Mouse (Mus musculus) hindbrain, embryonic 15.5 days (tissue): Measurements from ENCODE around the gene Tgfbr3. TPM values are rescaled to one million over a fixed set of nuclear protein-coding genes. Genes with fewer than 3 reads are reported as not detected.

Experiments
- ATAC-seq: fragments of 200-750 bp; cut with Nextera tagmentation; 2 replicates; pipeline ENCODE4 v1.8.0; 2017; ENCODE audit warnings: low read depth, moderate number of reproducible peaks, moderate TSS enrichment; ENCODE audit not compliant: low FRiP score
- H3K27ac ChIP-seq: fragments of 300-500 bp; sonication (generic); replicated peaks from 2 replicates; pipeline ENCODE4 v1.5.1; 2015; ENCODE audit warnings: mild to moderate bottlenecking, inconsistent platforms
- H3K27me3 ChIP-seq: fragments of 300-500 bp; sonication (generic); 2 replicates; pipeline ENCODE4 v1.6.1; 2015; ENCODE audit warnings: control low read depth, inconsistent platforms
- H3K36me3 ChIP-seq: fragments of 300-500 bp; sonication (generic); 2 replicates; pipeline ENCODE4 v1.6.1; 2015; ENCODE audit warnings: control low read depth, inconsistent platforms
- H3K4me1 ChIP-seq: fragments of 300-500 bp; sonication (generic); replicated peaks from 2 replicates; pipeline ENCODE4 v1.6.1; 2015; ENCODE audit warnings: control low read depth, inconsistent platforms
- H3K4me2 ChIP-seq: fragments of 300-500 bp; sonication (generic); 2 replicates; pipeline ENCODE4 v1.6.1; 2015; ENCODE audit warnings: moderate library complexity, mild to moderate bottlenecking, inconsistent platforms
- H3K4me3 ChIP-seq: fragments of 300-500 bp; sonication (generic); 2 replicates; pipeline ENCODE4 v1.5.1; 2015; ENCODE audit warnings: mild to moderate bottlenecking, inconsistent platforms
- H3K9ac ChIP-seq: fragments of 300-500 bp; sonication (generic); 2 replicates; pipeline ENCODE4 v1.6.1; 2015; ENCODE audit warnings: inconsistent platforms
- H3K9me3 ChIP-seq: fragments of 300-500 bp; sonication (generic); 2 replicates; pipeline ENCODE4 v1.6.1; 2016; ENCODE audit warnings: control low read depth, inconsistent platforms
- WGBS: fragments of 180-500 bp; shearing (Covaris S2); methylation state at CpG from one replicate; pipeline ENCODE4 v1.1.7; 2015; 5-methylcytosine and 5-hydroxymethylcytosine counted together
- polyA plus RNA-seq: library from polyadenylated mRNA; unstranded; fragments of >200 nt; fragmentation: Nextera tagmentation; extraction: Ambion mirVana; gene quantifications from 2 replicates; pipeline ENCODE4 v1.2.1, GENCODE M21; 2015

The Tgfbr3 gene
- polyA plus RNA-seq, 1 experiment from 2014 or later, result 6.0 TPM

- no peaks in the 10 kb centered on the region for H3K36me3 ChIP-seq
- no peak overlapping the region for H3K9ac ChIP-seq
- peaks cover 10% of the 10 kb centered on the region for H3K4me1 ChIP-seq
- ATAC-seq, result peak; percentile 79; the same call in 1 of the 2 replicates
- peak overlapping the region; percentile 29 for H3K4me2 ChIP-seq
- H3K9me3 ChIP-seq, result no peaks in the 10 kb centered on the region
- WGBS, result 25% methylated on average over 12 of the region's 12 CpGs
- H3K4me3 ChIP-seq, result no peak overlapping the region
- H3K27ac ChIP-seq, result peak overlapping the region; percentile 34; the same call in 1 of the 2 replicates
- H3K27me3 ChIP-seq, result no peaks in the 10 kb centered on the region
These were observed 201.3 kb downstream of the Tgfbr3 start for GRCm38 (mm10) chr5:107087829-107088808.

GRCm38 (mm10) chr5:107087291-107087690, 202.1 kb downstream of the Tgfbr3 start:
- Histone ChIP-seq H3K9ac (no peak overlapping the region), H3K9me3 (no peaks in the 10 kb centered on the region), H3K27me3 (no peaks in the 10 kb centered on the region), H3K36me3 (no peaks in the 10 kb centered on the region), H3K4me3 (no peak overlapping the region), H3K4me2 (no peak overlapping the region), H3K4me1 (peaks cover 10% of the 10 kb centered on the region), H3K27ac (no peak overlapping the region)
- no peak for ATAC-seq
- 76% methylated on average over 2 of the region's 2 CpGs for WGBS

- no peak for ATAC-seq
- Histone ChIP-seq H3K9ac (no peak overlapping the region), H3K27me3 (no peaks in the 10 kb centered on the region), H3K9me3 (no peaks in the 10 kb centered on the region), H3K36me3 (no peaks in the 10 kb centered on the region), H3K4me2 (no peak overlapping the region), H3K27ac (no peak overlapping the region), H3K4me3 (no peak overlapping the region), H3K4me1 (peaks cover 10% of the 10 kb centered on the region)
- WGBS, result 87% methylated on average over 5 of the region's 5 CpGs
These were observed 203.3 kb downstream of the Tgfbr3 start for GRCm38 (mm10) chr5:107086166-107086565.

- Histone ChIP-seq H3K9ac (no peak overlapping the region), H3K4me3 (no peak overlapping the region), H3K9me3 (no peaks in the 10 kb centered on the region), H3K4me1 (peaks cover 12% of the 10 kb centered on the region), H3K36me3 (no peaks in the 10 kb centered on the region), H3K27me3 (no peaks in the 10 kb centered on the region), H3K27ac (no peak overlapping the region), H3K4me2 (no peak overlapping the region)
- no peak for ATAC-seq
- WGBS, result 95% methylated on average over 4 of the region's 4 CpGs
These were observed 205.0 kb downstream of the Tgfbr3 start for GRCm38 (mm10) chr5:107084431-107084830.

- H3K4me2 ChIP-seq, result no peak overlapping the region
- H3K4me3 ChIP-seq, result no peak overlapping the region
- no peak overlapping the region for H3K27ac ChIP-seq
- no peak overlapping the region for H3K9ac ChIP-seq
- no peaks in the 10 kb centered on the region for H3K36me3 ChIP-seq
- no peaks in the 10 kb centered on the region for H3K27me3 ChIP-seq
- ATAC-seq, result no peak
- peaks cover 7% of the 10 kb centered on the region for H3K4me1 ChIP-seq
- no peaks in the 10 kb centered on the region for H3K9me3 ChIP-seq
- WGBS, result 62% methylated on average over 3 of the region's 3 CpGs
These were observed 207.4 kb downstream of the Tgfbr3 start for GRCm38 (mm10) chr5:107082011-107082410.

- Histone ChIP-seq H3K4me3 (no peak overlapping the region), H3K9me3 (no peaks in the 10 kb centered on the region), H3K4me1 (peaks cover 7% of the 10 kb centered on the region), H3K9ac (no peak overlapping the region), H3K36me3 (no peaks in the 10 kb centered on the region), H3K4me2 (no peak overlapping the region), H3K27me3 (no peaks in the 10 kb centered on the region), H3K27ac (no peak overlapping the region)
- ATAC-seq, result no peak
- WGBS, result 64% methylated on average over 12 of the region's 12 CpGs
These were observed 208.3 kb downstream of the Tgfbr3 start for GRCm38 (mm10) chr5:107080986-107081624.

- no peak overlapping the region for H3K4me2 ChIP-seq
- no peak for ATAC-seq
- no peak overlapping the region for H3K9ac ChIP-seq
- H3K27ac ChIP-seq, result no peak overlapping the region
- H3K4me3 ChIP-seq, result no peak overlapping the region
- 55% methylated on average over 8 of the region's 8 CpGs for WGBS
- H3K36me3 ChIP-seq, result no peaks in the 10 kb centered on the region
- no peaks in the 10 kb centered on the region for H3K9me3 ChIP-seq
- peaks cover 7% of the 10 kb centered on the region for H3K4me1 ChIP-seq
- H3K27me3 ChIP-seq, result no peaks in the 10 kb centered on the region
These were observed 209.5 kb downstream of the Tgfbr3 start for GRCm38 (mm10) chr5:107079920-107080319.

GRCm38 (mm10) chr5:107079146-107079638, 210.2 kb downstream of the Tgfbr3 start:
- peak; percentile 38; the same call in 1 of the 2 replicates for ATAC-seq
- Histone ChIP-seq H3K9me3 (no peaks in the 10 kb centered on the region), H3K36me3 (no peaks in the 10 kb centered on the region), H3K27ac (no peak overlapping the region), H3K4me2 (no peak overlapping the region), H3K27me3 (no peaks in the 10 kb centered on the region), H3K4me3 (no peak overlapping the region), H3K4me1 (peaks cover 7% of the 10 kb centered on the region), H3K9ac (no peak overlapping the region)
- 27% methylated on average over 11 of the region's 11 CpGs for WGBS

GRCm38 (mm10) chr5:107078361-107078760, 211.1 kb downstream of the Tgfbr3 start:
- Histone ChIP-seq H3K9me3 (no peaks in the 10 kb centered on the region), H3K27me3 (no peaks in the 10 kb centered on the region), H3K4me3 (no peak overlapping the region), H3K36me3 (no peaks in the 10 kb centered on the region), H3K27ac (no peak overlapping the region), H3K9ac (no peak overlapping the region), H3K4me1 (peaks cover 7% of the 10 kb centered on the region), H3K4me2 (no peak overlapping the region)
- WGBS, result 100% methylated on average over 3 of the region's 3 CpGs
- no peak for ATAC-seq

- no peak overlapping the region for H3K4me3 ChIP-seq
- no peak for ATAC-seq
- no peaks in the 10 kb centered on the region for H3K27me3 ChIP-seq
- no peaks in the 10 kb centered on the region for H3K9me3 ChIP-seq
- 94% methylated on average over 7 of the region's 7 CpGs for WGBS
- H3K36me3 ChIP-seq, result no peaks in the 10 kb centered on the region
- no peak overlapping the region for H3K27ac ChIP-seq
- peaks cover 7% of the 10 kb centered on the region for H3K4me1 ChIP-seq
- H3K4me2 ChIP-seq, result no peak overlapping the region
- H3K9ac ChIP-seq, result no peak overlapping the region
These were observed 211.5 kb downstream of the Tgfbr3 start for GRCm38 (mm10) chr5:107077900-107078299.

GRCm38 (mm10) chr5:107074980-107075583, 214.3 kb downstream of the Tgfbr3 start:
- ATAC-seq, result no peak
- Histone ChIP-seq H3K27ac (no peak overlapping the region), H3K9ac (no peak overlapping the region), H3K27me3 (no peaks in the 10 kb centered on the region), H3K9me3 (no peaks in the 10 kb centered on the region), H3K36me3 (no peaks in the 10 kb centered on the region), H3K4me2 (no peak overlapping the region), H3K4me1 (peaks cover 7% of the 10 kb centered on the region), H3K4me3 (no peak overlapping the region)
- 83% methylated on average over 13 of the region's 13 CpGs for WGBS

GRCm38 (mm10) chr5:107074350-107074749, 215.1 kb downstream of the Tgfbr3 start:
- Histone ChIP-seq H3K27ac (no peak overlapping the region), H3K4me2 (no peak overlapping the region), H3K4me3 (no peak overlapping the region), H3K4me1 (peaks cover 5% of the 10 kb centered on the region), H3K27me3 (no peaks in the 10 kb centered on the region), H3K36me3 (no peaks in the 10 kb centered on the region), H3K9ac (no peak overlapping the region), H3K9me3 (no peaks in the 10 kb centered on the region)
- WGBS, result 26% methylated on average over 4 of the region's 4 CpGs
- no peak for ATAC-seq
